Mouse (Mus musculus) forebrain, embryonic 14.5 days (tissue): ENCODE results near the gene Anapc16. TPM values are rescaled to one million over a fixed set of nuclear protein-coding genes. Genes with fewer than 3 reads are reported as not detected.

ENCODE experiments used
- ATAC-seq: fragments of 200-750 bp; cut with Nextera tagmentation; 2 replicates; pipeline ENCODE4 v1.8.0; 2017; ENCODE audit warnings: mild to moderate bottlenecking, moderate library complexity
- DNase-seq: peaks from one replicate; pipeline ENCODE4 v3.0.0-alpha.2; 2015; ENCODE audit warnings: low spot score
- H3K27ac ChIP-seq: fragments of 300-500 bp; sonication (generic); 2 replicates; pipeline ENCODE4 v1.5.1; 2014; ENCODE audit warnings: low read depth, mild to moderate bottlenecking, control low read depth, low read length, moderate library complexity
- H3K27me3 ChIP-seq: fragments of 300-500 bp; sonication (generic); replicated peaks from 2 replicates; pipeline ENCODE4 v1.6.1; 2014; ENCODE audit warnings: low read length, control low read depth, mixed read lengths; ENCODE audit not compliant: control insufficient read depth, insufficient read depth
- H3K36me3 ChIP-seq: fragments of 300-500 bp; sonication (generic); 2 replicates; pipeline ENCODE4 v1.6.1; 2014; ENCODE audit warnings: low read length, control low read depth; ENCODE audit not compliant: control insufficient read depth, insufficient read depth
- H3K4me1 ChIP-seq: fragments of 300-500 bp; sonication (generic); 2 replicates; pipeline ENCODE4 v1.6.1; 2014; ENCODE audit warnings: antibody characterized with exemption, low read length, control low read depth; ENCODE audit not compliant: control insufficient read depth, insufficient read depth
- H3K4me2 ChIP-seq: fragments of 300-500 bp; sonication (generic); 2 replicates; pipeline ENCODE4 v1.6.1; 2014; ENCODE audit warnings: mild to moderate bottlenecking, control low read depth, low read length
- H3K4me3 ChIP-seq: fragments of 300-500 bp; sonication (generic); 2 replicates; pipeline ENCODE4 v1.5.1; 2014; ENCODE audit warnings: low read depth, low read length, control low read depth
- H3K9ac ChIP-seq: fragments of 300-500 bp; sonication (generic); 2 replicates; pipeline ENCODE4 v1.6.1; 2014; ENCODE audit warnings: mild to moderate bottlenecking, low read length, control low read depth, moderate library complexity
- H3K9me3 ChIP-seq: fragments of 300-500 bp; sonication (generic); replicated peaks from 2 replicates; pipeline ENCODE4 v1.6.1; 2016; ENCODE audit warnings: low read length, control low read depth, mixed read lengths; ENCODE audit not compliant: control insufficient read depth
- WGBS: fragments of 180-500 bp; shearing (Covaris S2); extraction: QIAGEN DNeasy Blood & Tissue Kit; methylation state at CpG from one replicate; pipeline ENCODE4 v1.1.7; 2014; 5-methylcytosine and 5-hydroxymethylcytosine counted together
- polyA plus RNA-seq: library from polyadenylated mRNA; unstranded; fragments of >200 nt; fragmentation: Nextera tagmentation; extraction: Ambion mirVana; gene quantifications from 2 replicates; pipeline ENCODE4 v1.2.1, GENCODE M21; 2014

Anapc16 gene
- polyA plus RNA-seq, 1 experiment from 2014 or later: 99.7 TPM

DNA sequence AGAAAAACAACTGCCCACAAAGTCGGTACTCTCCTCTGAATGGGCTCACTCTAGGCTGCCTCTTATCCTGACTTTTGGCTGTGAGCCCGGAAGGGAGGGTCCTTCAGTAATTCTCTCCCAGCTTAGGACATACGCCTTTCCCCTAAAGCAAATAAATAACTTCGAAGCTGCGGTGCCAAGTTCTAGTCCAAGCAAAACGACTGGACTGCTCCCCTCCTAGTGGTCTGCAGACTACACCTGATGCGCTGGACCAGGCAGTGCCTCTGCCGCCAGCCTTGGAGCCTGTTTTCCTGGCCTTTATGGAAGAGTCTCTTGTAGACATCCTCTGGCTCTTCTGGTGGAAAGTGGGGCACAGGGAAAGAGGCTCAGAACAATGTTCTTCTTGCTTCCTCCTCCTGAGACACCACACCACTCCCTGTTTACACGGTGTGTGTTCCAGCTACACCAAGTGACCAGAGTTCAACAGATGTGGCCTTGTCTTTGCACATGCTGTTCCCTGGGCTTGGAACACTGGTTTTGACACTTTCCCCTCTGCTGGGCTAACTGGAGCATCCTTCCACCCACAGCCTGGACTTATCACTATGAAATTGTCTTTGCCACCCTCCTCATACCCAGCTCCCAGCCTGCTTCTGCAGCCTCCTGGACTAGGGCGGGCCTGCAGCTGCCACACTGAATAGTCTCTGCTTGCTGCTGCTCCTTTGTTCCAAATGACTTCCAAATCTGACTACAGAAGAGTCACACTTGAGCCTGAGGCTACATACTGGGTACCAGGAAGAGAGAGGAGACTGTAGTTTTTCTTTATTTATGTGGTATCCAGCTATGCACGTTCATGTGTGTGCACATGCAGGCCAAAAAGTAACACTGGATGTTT is 23.8 kb downstream of the Anapc16 start:
- DNase-seq (peak; percentile 82), ATAC-seq (peak; percentile 75)
- Histone ChIP-seq H3K4me3 (no peak overlapping the region), H3K9ac (no peak overlapping the region), H3K4me2 (no peak overlapping the region), H3K27me3 (no peaks in the 10 kb centered on the region), H3K9me3 (no peaks in the 10 kb centered on the region), H3K27ac (peak overlapping the region; percentile 10; the same call in 1 of the 2 replicates), H3K4me1 (peaks cover 19% of the 10 kb centered on the region), H3K36me3 (0 out of 2 replicates have a peak, but pooled peaks cover under 1% of the 10 kb centered on the region)
- WGBS: 35% methylated on average over 11 of the region's 11 CpGs

DNA sequence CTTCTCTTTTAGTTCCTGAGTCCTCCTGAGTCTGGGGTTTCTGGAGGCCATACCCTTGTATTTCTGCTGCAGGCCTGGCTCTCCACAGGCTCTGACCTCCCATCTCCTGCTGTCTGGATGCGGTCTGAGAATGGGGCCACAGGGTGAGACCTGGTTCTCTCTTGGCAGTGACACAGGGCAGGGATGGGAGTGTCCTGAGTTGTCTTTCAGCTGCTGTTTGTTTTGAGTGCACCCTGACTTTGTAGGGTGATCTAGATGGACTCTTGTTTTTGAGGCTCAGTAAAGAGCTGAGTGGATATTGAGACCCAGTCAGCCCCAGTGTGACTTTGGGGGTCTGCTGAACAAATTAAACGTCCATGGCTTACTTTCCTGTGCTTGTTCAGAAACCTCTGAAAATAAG is 24.5 kb downstream of the Anapc16 start:
- Histone ChIP-seq H3K9ac (no peak overlapping the region), H3K9me3 (no peaks in the 10 kb centered on the region), H3K4me2 (no peak overlapping the region), H3K36me3 (no peaks in the 10 kb centered on the region), H3K4me3 (no peak overlapping the region), H3K27me3 (no peaks in the 10 kb centered on the region), H3K4me1 (peaks cover 20% of the 10 kb centered on the region), H3K27ac (peak overlapping the region; percentile 10; the same call in 1 of the 2 replicates)
- ATAC-seq: no peak
- DNase-seq: no peak
- WGBS: 64% methylated on average over 2 of the region's 2 CpGs

DNA sequence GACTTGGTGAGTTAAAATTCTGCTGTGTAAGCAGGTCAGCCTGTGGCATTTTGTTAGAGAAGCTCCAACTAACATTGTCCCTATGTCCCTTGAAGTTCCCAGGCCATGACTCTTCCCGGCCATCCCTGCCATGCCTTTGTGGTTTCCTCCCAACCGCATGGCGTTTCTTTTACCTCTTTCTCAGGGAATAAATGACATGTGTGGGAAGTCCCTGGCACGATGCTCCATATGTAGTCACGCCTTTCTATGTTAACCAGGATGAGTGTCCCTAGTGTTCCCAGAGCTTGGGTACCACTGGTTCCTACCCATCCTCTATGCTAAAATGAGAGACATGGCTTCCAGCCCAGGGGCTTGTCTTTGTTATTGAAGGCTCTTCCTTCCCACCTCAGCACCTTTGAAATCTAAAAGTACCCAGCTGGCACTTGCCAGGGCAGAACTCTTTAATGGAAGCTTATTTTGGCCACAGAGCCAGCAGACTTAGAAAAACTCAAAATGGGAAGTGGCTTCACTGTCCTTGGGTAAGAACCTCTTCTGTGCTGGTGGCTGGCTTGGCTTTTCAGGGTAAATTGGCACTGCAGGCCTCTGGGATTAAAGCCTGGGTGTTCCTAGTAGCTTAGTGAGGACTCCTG is 25.1 kb downstream of the Anapc16 start:
- Histone ChIP-seq H3K36me3 (no peaks in the 10 kb centered on the region), H3K27me3 (no peaks in the 10 kb centered on the region), H3K27ac (no peak overlapping the region), H3K4me3 (no peak overlapping the region), H3K4me1 (peaks cover 20% of the 10 kb centered on the region), H3K9me3 (no peaks in the 10 kb centered on the region), H3K4me2 (no peak overlapping the region), H3K9ac (no peak overlapping the region)
- WGBS: 94% methylated on average over 5 of the region's 5 CpGs
- DNase-seq (no peak), ATAC-seq (no peak)

DNA sequence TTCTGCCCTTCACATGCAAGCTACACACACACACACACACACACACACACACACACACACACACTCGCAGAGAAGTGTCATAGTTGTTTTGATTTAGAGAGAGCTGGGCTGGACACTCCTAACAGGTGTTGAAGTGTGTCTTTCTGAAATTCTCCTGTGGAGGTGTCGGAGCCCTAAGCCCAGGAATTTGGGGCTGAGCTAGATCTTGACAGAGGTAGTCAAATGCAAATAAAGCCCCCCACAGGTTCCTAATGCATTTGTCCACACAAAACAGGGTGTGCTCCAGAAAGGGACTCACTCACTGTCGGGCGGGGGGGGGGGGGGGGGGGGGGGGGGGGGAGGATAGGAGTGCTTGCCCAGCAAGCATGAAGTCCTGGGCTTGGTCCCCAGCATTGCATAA is 25.8 kb downstream of the Anapc16 start:
- 60% methylated on average over 2 of the region's 4 CpGs for WGBS
- Histone ChIP-seq H3K36me3 (no peaks in the 10 kb centered on the region), H3K9ac (no peak overlapping the region), H3K27me3 (no peaks in the 10 kb centered on the region), H3K4me1 (peaks cover 20% of the 10 kb centered on the region), H3K27ac (no peak overlapping the region), H3K4me2 (no peak overlapping the region), H3K9me3 (no peaks in the 10 kb centered on the region), H3K4me3 (no peak overlapping the region)
- ATAC-seq (no peak), DNase-seq (no peak)

DNA sequence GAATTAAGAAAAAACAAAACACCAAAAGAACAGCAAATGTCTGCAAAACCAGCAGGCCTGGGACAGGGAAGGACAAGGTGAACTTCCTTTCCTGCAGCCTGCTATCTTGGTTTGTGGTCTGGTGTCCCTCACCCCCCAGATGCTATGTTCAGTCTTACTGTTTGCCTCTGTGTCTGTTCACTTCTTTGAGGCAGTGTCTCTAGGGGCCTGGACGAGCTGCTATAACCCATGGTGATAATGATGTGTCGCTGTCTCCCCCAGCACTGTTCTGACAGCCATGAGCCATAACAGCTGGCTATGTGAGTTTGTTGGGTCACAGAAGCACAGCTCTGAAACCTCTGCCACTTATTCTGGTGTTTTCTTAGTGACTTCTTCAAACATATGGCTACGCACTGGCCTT is 28.1 kb downstream of the Anapc16 start:
- no peak overlapping the region for H3K9ac ChIP-seq
- H3K36me3 ChIP-seq: no peaks in the 10 kb centered on the region
- no peak overlapping the region; the same call in 1 of the 2 replicates for H3K27ac ChIP-seq
- peaks cover 23% of the 10 kb centered on the region for H3K4me1 ChIP-seq
- 0 out of 2 replicates have a peak, but pooled peaks cover 3% of the 10 kb centered on the region for H3K27me3 ChIP-seq
- ATAC-seq (no peak), DNase-seq (no peak)
- no peak overlapping the region for H3K4me3 ChIP-seq
- WGBS: 72% methylated on average over 3 of the region's 3 CpGs
- no peak overlapping the region for H3K4me2 ChIP-seq
- H3K9me3 ChIP-seq: no peaks in the 10 kb centered on the region

DNA sequence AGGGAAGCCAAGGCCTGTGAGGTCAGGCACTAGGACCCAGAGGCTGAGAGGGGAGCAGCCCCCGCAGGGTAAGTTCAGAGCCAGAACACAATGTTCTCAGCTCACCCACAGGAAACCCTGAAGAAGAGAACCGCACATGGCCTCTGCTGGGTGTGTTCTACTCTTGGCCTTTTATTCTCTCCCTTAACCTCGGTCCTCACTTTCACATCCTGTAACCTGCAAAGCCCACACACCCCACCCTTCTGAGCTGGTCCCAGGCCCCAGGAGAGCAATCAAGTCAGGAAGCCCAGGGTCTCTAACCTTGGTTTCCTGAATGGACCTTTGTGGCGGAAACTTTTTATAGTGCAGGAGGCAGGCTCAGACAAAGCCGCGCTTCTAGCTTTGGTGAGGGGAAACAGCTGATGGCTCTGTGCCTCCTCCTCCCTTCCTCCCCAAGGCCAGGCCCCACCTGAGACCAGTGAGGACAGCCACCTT is 28.7 kb downstream of the Anapc16 start:
- Histone ChIP-seq H3K27ac (peak overlapping the region; percentile 27; the same call in 1 of the 2 replicates), H3K9ac (peak overlapping the region; percentile 25; the same call in 1 of the 2 replicates), H3K36me3 (no peaks in the 10 kb centered on the region), H3K9me3 (no peaks in the 10 kb centered on the region), H3K27me3 (0 out of 2 replicates have a peak, but pooled peaks cover 3% of the 10 kb centered on the region), H3K4me2 (no peak overlapping the region), H3K4me3 (no peak overlapping the region), H3K4me1 (peaks cover 21% of the 10 kb centered on the region)
- ATAC-seq (no peak), DNase-seq (no peak)
- 13% methylated on average over 6 of the region's 6 CpGs for WGBS

DNA sequence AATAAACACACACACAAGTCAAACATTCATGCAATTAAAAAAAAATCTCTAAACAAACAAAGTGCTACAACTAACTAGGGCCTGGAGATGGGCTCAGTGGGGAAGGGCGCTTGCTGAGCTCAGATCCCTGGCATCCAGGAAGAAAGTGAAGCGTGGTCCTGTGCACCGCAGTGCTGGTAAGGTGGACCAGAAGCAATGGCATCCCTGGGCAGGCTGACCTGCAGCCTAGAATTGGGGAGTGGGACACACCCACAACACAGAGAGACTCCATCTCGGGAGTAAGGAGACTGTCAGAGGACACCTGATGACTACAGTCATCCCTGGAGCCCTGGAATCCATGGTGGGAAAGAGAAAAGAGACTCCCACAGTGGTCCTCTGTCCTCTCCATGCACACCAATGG is 29.5 kb downstream of the Anapc16 start:
- WGBS: 91% methylated on average over 4 of the region's 4 CpGs
- H3K27ac ChIP-seq: no peak overlapping the region; the same call in 1 of the 2 replicates
- ATAC-seq: no peak

DNA sequence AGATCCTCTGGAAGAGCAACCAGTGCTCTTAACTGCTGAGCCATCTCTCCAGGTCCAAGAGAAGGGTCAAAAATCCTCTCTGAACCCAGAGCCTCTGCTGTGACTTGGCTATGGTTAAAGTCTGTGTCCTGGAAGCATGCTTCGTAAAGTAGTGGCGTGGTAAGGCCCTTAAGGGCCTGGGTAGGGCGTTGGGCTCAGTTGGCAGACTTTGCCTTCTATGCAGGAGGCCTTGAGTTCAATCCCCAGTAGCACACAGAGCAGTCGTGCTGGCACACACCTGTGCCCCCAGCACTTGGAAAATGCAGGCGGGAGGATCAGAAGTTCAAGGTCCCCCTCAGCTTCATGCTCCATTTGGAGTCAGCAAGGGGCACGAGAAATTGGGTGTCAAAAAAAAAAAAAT is 29.9 kb downstream of the Anapc16 start:
- H3K9me3 ChIP-seq: no peaks in the 10 kb centered on the region
- no peak overlapping the region for H3K9ac ChIP-seq
- DNase-seq (no peak), ATAC-seq (no peak)
- 0 out of 2 replicates have a peak, but pooled peaks cover 3% of the 10 kb centered on the region for H3K27me3 ChIP-seq
- no peak overlapping the region for H3K4me3 ChIP-seq
- H3K4me1 ChIP-seq: peaks cover 10% of the 10 kb centered on the region; the same call in 1 of the 2 replicates
- no peak overlapping the region for H3K4me2 ChIP-seq
- no peaks in the 10 kb centered on the region for H3K36me3 ChIP-seq
- no peak overlapping the region for H3K27ac ChIP-seq
- 78% methylated on average over 6 of the region's 6 CpGs for WGBS

More for the DNA sequence above, 29.5 kb downstream of the Anapc16 start:
- no peak overlapping the region for H3K9ac ChIP-seq
- no peak overlapping the region for H3K4me2 ChIP-seq
- no peaks in the 10 kb centered on the region for H3K9me3 ChIP-seq
- H3K4me1 ChIP-seq: peaks cover 13% of the 10 kb centered on the region
- DNase-seq: no peak
- H3K36me3 ChIP-seq: no peaks in the 10 kb centered on the region
- no peak overlapping the region for H3K4me3 ChIP-seq
- 0 out of 2 replicates have a peak, but pooled peaks cover 3% of the 10 kb centered on the region for H3K27me3 ChIP-seq
